Mouse (Mus musculus): ENCODE results near the gene Zfp385a. TPM values are rescaled to one million over a fixed set of nuclear protein-coding genes. Genes with fewer than 3 reads are reported as not detected.

The Zfp385a gene
- polyA plus RNA-seq, 1 experiment: 11.7 TPM

- peak within 1 kb of the TSS; percentile 82 for H3K4me3 ChIP-seq (replicated peaks; ENCODE audit: extremely low read depth, low read depth, low read length)
- peaks cover 10% of the 10 kb centered on the region for H3K4me1 ChIP-seq (ENCODE audit: control insufficient read depth, insufficient read depth, low read length)
- TF ChIP-seq POLR2A (IDR thresholded peaks at IDR 0.05; ENCODE audit: borderline replicate concordance, extremely low read depth, low read depth, low read length) (peak; percentile 96), CTCF (IDR thresholded peaks at IDR 0.05; ENCODE audit: insufficient read depth, low read length) (no peak)
- under 1% methylated on average over 38 of the region's 38 CpGs for WGBS
- peak; percentile 91 for DNase-seq
Observed at GRCm38 (mm10) chr15:103272419-103273279, 67.2 kb downstream of the Zfp385a start, which contains the start of gene Copz1. Copz1 (plus strand) TSS chr15:103272714.

- DNase-seq: no peak
- 71% methylated on average over 4 of the region's 4 CpGs for WGBS
- H3K4me3 ChIP-seq (replicated peaks; ENCODE audit: extremely low read depth, low read depth, low read length): no peak overlapping the region
- peaks cover 5% of the 10 kb centered on the region for H3K4me1 ChIP-seq (ENCODE audit: control insufficient read depth, insufficient read depth, low read length)
- TF ChIP-seq CTCF (IDR thresholded peaks at IDR 0.05; ENCODE audit: insufficient read depth, low read length) (no peak), POLR2A (IDR thresholded peaks at IDR 0.05; ENCODE audit: borderline replicate concordance, extremely low read depth, low read depth, low read length) (no peak)
Observed at GRCm38 (mm10) chr15:103268903-103269302, 71.0 kb downstream of the Zfp385a start.

- H3K4me3 ChIP-seq (replicated peaks; ENCODE audit: extremely low read depth, low read depth, low read length): no peak overlapping the region
- 88% methylated on average over 2 of the region's 2 CpGs for WGBS
- no peak for DNase-seq
- TF ChIP-seq POLR2A (IDR thresholded peaks at IDR 0.05; ENCODE audit: borderline replicate concordance, extremely low read depth, low read depth, low read length) (no peak), CTCF (IDR thresholded peaks at IDR 0.05; ENCODE audit: insufficient read depth, low read length) (no peak)
- H3K4me1 ChIP-seq (ENCODE audit: control insufficient read depth, insufficient read depth, low read length): no peaks in the 10 kb centered on the region
Observed at GRCm38 (mm10) chr15:103264794-103265193, 75.1 kb downstream of the Zfp385a start.

Other genes with a start within 250 kb of the Zfp385a start
- 16.5 and 18.1 TPM in 2 replicates for gene Smug1, start 173.0 kb downstream of the Zfp385a start, polyA plus RNA-seq (2012; rRNA removed)
- 12.2 and 20.0 TPM in 2 replicates for gene Cbx5, start 100.3 kb downstream of the Zfp385a start, polyA plus RNA-seq (2012; rRNA removed)
- 49.1 and 93.5 TPM in 2 replicates for gene Hnrnpa1, start 99.7 kb downstream of the Zfp385a start, polyA plus RNA-seq (2012; rRNA removed)
- 7.7 and 14.1 TPM in 2 replicates for gene Nfe2, start 81.7 kb downstream of the Zfp385a start, polyA plus RNA-seq (2012; rRNA removed)
- gene Copz1, start 67.4 kb downstream of the Zfp385a start, polyA plus RNA-seq (2012; rRNA removed): 55.1 and 86.2 TPM in 2 replicates
- 0.08 and 0.22 TPM in 2 replicates for gene Gpr84, start 29.5 kb downstream of the Zfp385a start, polyA plus RNA-seq (2012; rRNA removed)
- 34.3 and 35.9 TPM in 2 replicates for gene Itga5, start 26.7 kb upstream of the Zfp385a start, polyA plus RNA-seq (2012; rRNA removed)
- gene Gtsf1, start 90.4 kb upstream of the Zfp385a start, polyA plus RNA-seq (2012; rRNA removed): not detected in 2 replicates
- gene Gtsf2, start 108.4 kb upstream of the Zfp385a start, polyA plus RNA-seq (2012; rRNA removed): not detected in 2 replicates
- gene Nckap1l, start 113.7 kb upstream of the Zfp385a start, polyA plus RNA-seq (2012; rRNA removed): 12.4 and 18.3 TPM in 2 replicates
- 6.8 and 8.0 TPM in 2 replicates for gene Pde1b, start 162.9 kb upstream of the Zfp385a start, polyA plus RNA-seq (2012; rRNA removed)
- 6.9 and 9.0 TPM in 2 replicates for gene Ppp1r1a, start 197.9 kb upstream of the Zfp385a start, polyA plus RNA-seq (2012; rRNA removed)
- gene Glycam1, start 225.0 kb upstream of the Zfp385a start, polyA plus RNA-seq (2012; rRNA removed): not detected in 2 replicates